Mouse (Mus musculus): Measurements from ENCODE around the gene Fam189a1. TPM values are rescaled to one million over a fixed set of nuclear protein-coding genes. Genes with fewer than 3 reads are reported as not detected.

Gene Fam189a1
- polyA plus RNA-seq, 1 experiment from 2014 or later: 1.3 TPM

- no peaks in the 10 kb centered on the region for H3K36me3 ChIP-seq
- H3K27ac ChIP-seq (replicated peaks): no peak overlapping the region
- no peaks in the 10 kb centered on the region for H3K9me3 ChIP-seq (replicated peaks)
- no peak for DNase-seq (ENCODE audit: low spot score)
- 94% methylated on average over 6 of the region's 6 CpGs for WGBS
- no peak overlapping the region for H3K4me3 ChIP-seq
- no peaks in the 10 kb centered on the region for H3K27me3 ChIP-seq (ENCODE audit: low read depth, poor library complexity, severe bottlenecking)
- H3K4me1 ChIP-seq: no peaks in the 10 kb centered on the region
These were observed 99.5 kb downstream of the Fam189a1 start for GRCm38 (mm10) chr7:65056864-65057263.

GRCm38 (mm10) chr7:65051986-65052385 lies 104.4 kb downstream of the Fam189a1 start:
- Histone ChIP-seq H3K4me3 (no peak overlapping the region), H3K36me3 (no peaks in the 10 kb centered on the region), H3K27ac (replicated peaks) (no peak overlapping the region), H3K9me3 (replicated peaks) (no peaks in the 10 kb centered on the region), H3K27me3 (ENCODE audit: low read depth, poor library complexity, severe bottlenecking) (no peaks in the 10 kb centered on the region), H3K4me1 (peaks cover 4% of the 10 kb centered on the region; the same call in 1 of the 2 replicates)
- WGBS: 73% methylated on average over 1 of the region's 1 CpGs
- DNase-seq (ENCODE audit: low spot score): no peak

GRCm38 (mm10) chr7:65049236-65049954 lies 107.0 kb downstream of the Fam189a1 start:
- WGBS: 92% methylated on average over 18 of the region's 18 CpGs

GRCm38 (mm10) chr7:65047700-65048099 lies 108.7 kb downstream of the Fam189a1 start:
- Histone ChIP-seq H3K36me3 (no peaks in the 10 kb centered on the region), H3K4me1 (peaks cover 17% of the 10 kb centered on the region), H3K4me3 (no peak overlapping the region), H3K27me3 (ENCODE audit: low read depth, poor library complexity, severe bottlenecking) (no peaks in the 10 kb centered on the region), H3K9me3 (replicated peaks) (no peaks in the 10 kb centered on the region), H3K27ac (replicated peaks) (0 out of 2 replicates have a peak overlapping the region, but pooled peaks have one; percentile 10)
- DNase-seq (ENCODE audit: low spot score): no peak
- 74% methylated on average over 5 of the region's 5 CpGs for WGBS

More at GRCm38 (mm10) chr7:65049236-65049954, 107.0 kb downstream of the Fam189a1 start:
- no peaks in the 10 kb centered on the region for H3K36me3 ChIP-seq
- no peak for DNase-seq (ENCODE audit: low spot score)
- H3K27ac ChIP-seq (replicated peaks): no peak overlapping the region
- no peaks in the 10 kb centered on the region for H3K27me3 ChIP-seq (ENCODE audit: low read depth, poor library complexity, severe bottlenecking)
- no peaks in the 10 kb centered on the region for H3K9me3 ChIP-seq (replicated peaks)
- H3K4me1 ChIP-seq: peaks cover 11% of the 10 kb centered on the region
- no peak overlapping the region for H3K4me3 ChIP-seq

GRCm38 (mm10) chr7:65046690-65047089 lies 109.7 kb downstream of the Fam189a1 start:
- H3K4me1 ChIP-seq: peaks cover 17% of the 10 kb centered on the region
- H3K27ac ChIP-seq (replicated peaks): 0 out of 2 replicates have a peak overlapping the region, but pooled peaks have one; percentile 10
- 67% methylated on average over 4 of the region's 4 CpGs for WGBS

GRCm38 (mm10) chr7:65044280-65044679 lies 112.1 kb downstream of the Fam189a1 start:
- 0 out of 2 replicates have a peak overlapping the region, but pooled peaks have one; percentile 38 for H3K27ac ChIP-seq (replicated peaks)

More at GRCm38 (mm10) chr7:65046690-65047089, 109.7 kb downstream of the Fam189a1 start:
- Histone ChIP-seq H3K4me3 (no peak overlapping the region), H3K36me3 (no peaks in the 10 kb centered on the region), H3K27me3 (ENCODE audit: low read depth, poor library complexity, severe bottlenecking) (no peaks in the 10 kb centered on the region), H3K9me3 (replicated peaks) (no peaks in the 10 kb centered on the region)
- no peak for DNase-seq (ENCODE audit: low spot score)

GRCm38 (mm10) chr7:65041106-65041505 lies 115.3 kb downstream of the Fam189a1 start:
- Histone ChIP-seq H3K4me1 (peaks cover 7% of the 10 kb centered on the region), H3K4me3 (no peak overlapping the region), H3K9me3 (replicated peaks) (no peaks in the 10 kb centered on the region), H3K36me3 (no peaks in the 10 kb centered on the region), H3K27ac (replicated peaks) (no peak overlapping the region), H3K27me3 (ENCODE audit: low read depth, poor library complexity, severe bottlenecking) (no peaks in the 10 kb centered on the region)
- DNase-seq (ENCODE audit: low spot score): no peak
- 92% methylated on average over 7 of the region's 7 CpGs for WGBS

More at GRCm38 (mm10) chr7:65044280-65044679, 112.1 kb downstream of the Fam189a1 start:
- Histone ChIP-seq H3K36me3 (no peaks in the 10 kb centered on the region), H3K27me3 (ENCODE audit: low read depth, poor library complexity, severe bottlenecking) (no peaks in the 10 kb centered on the region), H3K9me3 (replicated peaks) (no peaks in the 10 kb centered on the region), H3K4me1 (peaks cover 17% of the 10 kb centered on the region), H3K4me3 (no peak overlapping the region)
- no peak for DNase-seq (ENCODE audit: low spot score)
- 82% methylated on average over 6 of the region's 6 CpGs for WGBS

- DNase-seq (ENCODE audit: low spot score): no peak
- no peaks in the 10 kb centered on the region; the same call in 1 of the 2 replicates for H3K9me3 ChIP-seq (replicated peaks)
- 78% methylated on average over 7 of the region's 7 CpGs for WGBS
- no peaks in the 10 kb centered on the region for H3K27me3 ChIP-seq (ENCODE audit: low read depth, poor library complexity, severe bottlenecking)
- no peak overlapping the region for H3K4me3 ChIP-seq
- H3K36me3 ChIP-seq: no peaks in the 10 kb centered on the region
- no peak overlapping the region for H3K27ac ChIP-seq (replicated peaks)
- peaks cover 10% of the 10 kb centered on the region for H3K4me1 ChIP-seq
These were observed 124.6 kb downstream of the Fam189a1 start for GRCm38 (mm10) chr7:65031741-65032140.

GRCm38 (mm10) chr7:65031195-65031594 lies 125.2 kb downstream of the Fam189a1 start:
- peaks cover 10% of the 10 kb centered on the region for H3K4me1 ChIP-seq
- no peaks in the 10 kb centered on the region; the same call in 1 of the 2 replicates for H3K9me3 ChIP-seq (replicated peaks)
- H3K27me3 ChIP-seq (ENCODE audit: low read depth, poor library complexity, severe bottlenecking): no peaks in the 10 kb centered on the region
- no peaks in the 10 kb centered on the region for H3K36me3 ChIP-seq
- no peak for DNase-seq (ENCODE audit: low spot score)
- 91% methylated on average over 6 of the region's 6 CpGs for WGBS
- no peak overlapping the region for H3K27ac ChIP-seq (replicated peaks)
- no peak overlapping the region for H3K4me3 ChIP-seq

- Histone ChIP-seq H3K4me3 (no peak overlapping the region), H3K27ac (replicated peaks) (no peak overlapping the region), H3K9me3 (replicated peaks) (peaks cover 6% of the 10 kb centered on the region; the same call in 1 of the 2 replicates), H3K27me3 (ENCODE audit: low read depth, poor library complexity, severe bottlenecking) (no peaks in the 10 kb centered on the region), H3K4me1 (peaks cover 10% of the 10 kb centered on the region), H3K36me3 (no peaks in the 10 kb centered on the region; the same call in 1 of the 2 replicates)
- DNase-seq (ENCODE audit: low spot score): no peak
- WGBS: 91% methylated on average over 16 of the region's 16 CpGs
These were observed 126.4 kb downstream of the Fam189a1 start for GRCm38 (mm10) chr7:65029985-65030384.

GRCm38 (mm10) chr7:65021298-65021697 lies 135.1 kb downstream of the Fam189a1 start:
- H3K9me3 ChIP-seq (replicated peaks): peaks cover 6% of the 10 kb centered on the region; the same call in 1 of the 2 replicates
- no peak overlapping the region; the same call in 1 of the 2 replicates for H3K27ac ChIP-seq (replicated peaks)
- DNase-seq (ENCODE audit: low spot score): no peak
- 44% methylated on average over 2 of the region's 2 CpGs for WGBS
- no peak overlapping the region for H3K4me3 ChIP-seq
- H3K36me3 ChIP-seq: no peaks in the 10 kb centered on the region; the same call in 1 of the 2 replicates
- no peaks in the 10 kb centered on the region for H3K27me3 ChIP-seq (ENCODE audit: low read depth, poor library complexity, severe bottlenecking)
- peaks cover 42% of the 10 kb centered on the region for H3K4me1 ChIP-seq

GRCm38 (mm10) chr7:65018036-65018679 lies 138.2 kb downstream of the Fam189a1 start:
- Histone ChIP-seq H3K27ac (replicated peaks) (peak overlapping the region; percentile 76), H3K4me3 (no peak overlapping the region), H3K4me1 (peaks cover 42% of the 10 kb centered on the region), H3K36me3 (no peaks in the 10 kb centered on the region), H3K9me3 (replicated peaks) (no peaks in the 10 kb centered on the region), H3K27me3 (ENCODE audit: low read depth, poor library complexity, severe bottlenecking) (no peaks in the 10 kb centered on the region)
- peak; percentile 22 for DNase-seq (ENCODE audit: low spot score)
- 62% methylated on average over 8 of the region's 8 CpGs for WGBS

GRCm38 (mm10) chr7:65017348-65017747 lies 139.0 kb downstream of the Fam189a1 start:
- no peak for DNase-seq (ENCODE audit: low spot score)
- 90% methylated on average over 5 of the region's 5 CpGs for WGBS
- Histone ChIP-seq H3K36me3 (no peaks in the 10 kb centered on the region), H3K27me3 (ENCODE audit: low read depth, poor library complexity, severe bottlenecking) (no peaks in the 10 kb centered on the region), H3K9me3 (replicated peaks) (no peaks in the 10 kb centered on the region), H3K4me3 (no peak overlapping the region), H3K27ac (replicated peaks) (no peak overlapping the region), H3K4me1 (peaks cover 42% of the 10 kb centered on the region)
